Mouse (Mus musculus): ENCODE data around the gene C5ar1. TPM values are rescaled to one million over a fixed set of nuclear protein-coding genes. Genes with fewer than 3 reads are reported as not detected.

The C5ar1 gene
- total RNA-seq, 2 experiments from 2014 or later = 1.3 to 1.7 TPM

DNA sequence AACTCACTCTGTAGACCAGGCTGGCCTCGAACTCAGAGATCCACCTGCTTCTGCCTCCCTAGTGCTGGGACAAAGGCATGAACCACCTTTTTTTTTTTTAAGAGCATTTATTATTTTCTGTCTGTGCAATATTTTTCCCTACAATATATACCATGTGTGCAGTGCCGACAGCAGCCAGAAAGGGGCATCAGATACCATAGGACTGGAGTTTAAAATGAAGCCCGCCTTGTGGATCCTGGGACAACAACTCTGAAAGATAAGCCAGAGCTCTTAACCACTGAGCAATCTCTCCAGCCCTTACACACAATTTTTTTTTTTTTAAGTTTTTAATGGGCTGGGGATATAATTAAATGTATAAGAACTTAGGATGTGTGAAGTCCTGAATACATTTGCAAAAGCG, 35.0 kb upstream of the C5ar1 start:
- intact Hi-C loops (cut with DNase I) = loop anchor here (1.0 kb wide), 2 partner anchors 32 to 79 kb away; no protein-coding TSS in a partner anchor
- Histone ChIP-seq H3K4me3 (no peak overlapping the region), H3K27ac (no peak overlapping the region)
- no peak for TF ChIP-seq CTCF (IDR thresholded peaks at IDR 0.05)
- DNase-seq (ENCODE audit: extremely low spot score in 1 of 2, low spot score in 2 of 2) = no peak

DNA sequence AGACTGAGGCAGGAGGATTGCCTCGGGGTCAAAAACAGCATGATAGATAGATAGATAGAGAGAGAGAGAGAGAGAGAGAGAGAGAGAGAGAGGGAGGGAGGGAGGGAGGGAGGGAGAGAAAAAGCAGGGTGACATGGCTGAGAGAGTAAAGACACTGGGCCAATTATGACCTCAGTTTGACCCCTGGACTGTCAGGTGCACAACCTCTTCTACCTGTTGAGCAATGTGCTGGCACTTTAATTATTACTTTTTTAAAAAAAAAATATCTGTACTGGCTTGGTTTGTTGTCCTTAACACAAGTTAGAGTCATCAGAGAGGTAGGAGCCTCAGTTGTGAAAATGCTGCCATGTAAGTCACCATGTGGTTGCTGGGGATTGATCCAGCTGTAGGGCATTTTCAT, 28.5 kb upstream of the C5ar1 start:
- TF ChIP-seq CTCF (IDR thresholded peaks at IDR 0.05) = no peak
- intact Hi-C loops (cut with DNase I) = no loop called here
- Histone ChIP-seq H3K27ac (no peak overlapping the region), H3K4me3 (no peak overlapping the region)
- DNase-seq (ENCODE audit: extremely low spot score in 1 of 2, low spot score in 2 of 2) = no peak

DNA sequence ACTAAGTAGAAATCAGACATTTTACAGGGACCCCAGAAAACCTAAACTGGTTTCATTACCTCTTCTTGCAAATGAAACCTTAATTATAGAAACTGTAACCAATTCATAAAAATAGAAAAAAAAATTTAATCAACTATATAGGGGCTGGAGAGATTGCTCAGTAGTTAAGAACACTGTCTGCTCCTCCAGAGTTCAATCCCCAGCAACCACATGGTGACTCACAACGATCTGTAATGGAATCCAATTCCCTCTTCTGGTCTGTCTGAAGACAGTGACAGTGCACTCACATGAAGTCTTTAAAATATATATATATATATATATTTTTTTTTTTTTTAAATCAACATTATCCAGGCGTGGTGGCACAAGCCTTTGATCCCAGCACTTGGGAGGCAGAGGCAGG, 27.7 kb upstream of the C5ar1 start:
- peak overlapping the region; percentile 97 for H3K27ac ChIP-seq
- no peak for TF ChIP-seq CTCF (IDR thresholded peaks at IDR 0.05)
- peak overlapping the region; percentile 87 for H3K4me3 ChIP-seq
- no peak for DNase-seq (ENCODE audit: extremely low spot score in 1 of 2, low spot score in 2 of 2)
- intact Hi-C loops (cut with DNase I) = no loop called here

DNA sequence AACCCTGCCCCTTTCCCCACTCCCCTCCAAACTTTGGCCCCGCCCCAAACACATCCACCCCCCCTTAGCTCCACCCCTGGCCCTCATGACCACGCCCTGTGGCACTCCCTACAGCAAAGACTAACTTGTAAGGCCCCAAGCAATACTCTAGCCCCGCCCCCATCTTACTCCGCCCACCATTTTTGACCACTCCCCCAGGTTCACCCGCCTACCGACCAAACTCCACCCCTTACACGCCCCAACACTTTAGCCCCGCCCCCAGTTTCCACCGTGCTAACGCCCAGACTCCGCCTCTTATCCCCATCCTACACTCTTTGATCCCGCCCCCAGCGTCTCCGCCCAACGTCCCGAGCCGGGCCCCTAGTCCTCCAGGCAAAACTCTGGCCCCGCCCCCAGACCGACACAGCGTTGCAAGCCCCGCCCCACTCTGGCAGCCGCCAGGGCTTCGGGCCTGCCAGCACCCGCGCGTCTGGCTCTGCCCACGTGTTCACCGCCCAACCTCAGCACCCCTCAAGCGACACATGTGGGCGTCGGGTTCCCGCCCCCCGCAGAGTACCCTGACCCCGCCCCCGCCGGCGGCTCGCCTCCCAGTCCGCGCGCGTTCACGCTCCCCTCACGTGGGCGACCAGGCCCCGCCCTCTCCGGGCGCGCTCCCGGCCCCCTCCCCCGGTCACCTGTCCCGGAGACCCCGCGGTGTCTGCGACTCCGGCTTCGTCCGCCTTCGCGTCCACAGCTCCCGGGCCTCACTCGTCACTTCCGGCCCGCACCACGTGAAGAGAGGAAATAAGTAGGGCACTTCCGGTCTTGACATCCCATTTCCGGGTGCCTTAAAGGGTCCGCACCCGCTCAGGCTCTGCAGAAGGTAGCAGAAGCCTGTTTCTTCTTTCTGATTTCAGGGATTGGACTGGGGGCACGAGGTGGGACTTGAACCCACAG, 27.0 kb upstream of the C5ar1 start, which contains the start of gene Ccdc9:
TSS of gene Ccdc9 (minus strand) at position 770 of the 936 bp plus-strand sequence.
- no peak for TF ChIP-seq CTCF (IDR thresholded peaks at IDR 0.05)
- DNase-seq (ENCODE audit: extremely low spot score in 1 of 2, low spot score in 2 of 2) = peak; percentile 97 to 99
- peak within 1 kb of the TSS; percentile 87 for H3K4me3 ChIP-seq
- intact Hi-C loops (cut with DNase I) = no loop called here
- H3K27ac ChIP-seq = peak within 1 kb of the TSS; percentile 97

DNA sequence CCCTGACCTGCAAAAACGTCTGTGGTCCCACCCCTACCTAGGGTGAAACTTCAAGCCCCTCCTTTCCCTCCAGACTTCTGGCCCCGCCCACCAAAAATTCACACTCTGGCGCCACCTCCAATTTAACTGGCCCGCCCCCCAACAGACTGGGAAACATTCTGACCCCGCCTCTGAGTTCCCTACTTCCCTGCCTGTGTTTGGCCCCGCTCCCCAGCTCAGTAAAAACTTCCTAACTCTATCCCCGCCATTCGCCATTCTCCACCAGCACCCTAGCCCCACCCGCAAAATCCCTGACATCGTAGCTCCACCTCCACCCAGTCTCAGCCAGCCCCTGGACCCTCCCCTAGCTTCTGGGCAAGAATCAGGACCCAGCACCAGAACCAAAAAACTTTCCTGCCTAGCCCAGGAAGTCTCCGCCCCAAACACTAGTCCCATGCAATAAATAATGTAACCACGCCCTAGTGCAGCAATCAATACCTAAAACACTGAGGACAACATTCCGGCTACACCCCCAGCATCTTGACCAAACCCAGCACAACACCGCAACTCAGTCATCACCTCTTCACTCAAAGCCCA, 26.2 kb upstream of the C5ar1 start:
- peak overlapping the region; percentile 69 for H3K27ac ChIP-seq
- DNase-seq (ENCODE audit: extremely low spot score in 1 of 2, low spot score in 2 of 2) = peak; percentile 39 to 46
- intact Hi-C loops (cut with DNase I) = no loop called here
- peak overlapping the region; percentile 87 for H3K4me3 ChIP-seq
- TF ChIP-seq CTCF (IDR thresholded peaks at IDR 0.05) = no peak; the same call in 1 of the 2 replicates

DNA sequence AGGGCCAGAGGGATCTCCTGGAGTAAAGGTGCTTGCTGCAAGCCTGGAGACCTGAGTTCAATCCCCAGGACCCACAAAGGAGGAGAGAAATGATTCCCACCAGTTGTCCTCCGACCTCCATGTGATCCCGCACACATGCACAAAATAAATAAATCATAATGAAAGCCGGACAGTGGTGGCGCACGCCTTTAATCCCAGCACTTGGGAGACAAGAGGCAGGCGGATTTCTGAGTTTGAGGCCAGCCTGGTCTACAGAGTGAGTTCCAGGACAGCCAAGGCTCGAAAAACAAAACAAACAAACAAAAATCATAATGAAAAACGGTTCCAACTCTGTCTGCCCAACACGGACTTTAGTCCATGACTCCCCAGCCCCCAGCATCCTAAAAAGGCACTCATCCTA, 25.6 kb upstream of the C5ar1 start:
- peak overlapping the region; percentile 87 for H3K4me3 ChIP-seq
- no peak for DNase-seq (ENCODE audit: extremely low spot score in 1 of 2, low spot score in 2 of 2)
- TF ChIP-seq CTCF (IDR thresholded peaks at IDR 0.05) = no peak
- no peak overlapping the region for H3K27ac ChIP-seq
- intact Hi-C loops (cut with DNase I) = no loop called here

DNA sequence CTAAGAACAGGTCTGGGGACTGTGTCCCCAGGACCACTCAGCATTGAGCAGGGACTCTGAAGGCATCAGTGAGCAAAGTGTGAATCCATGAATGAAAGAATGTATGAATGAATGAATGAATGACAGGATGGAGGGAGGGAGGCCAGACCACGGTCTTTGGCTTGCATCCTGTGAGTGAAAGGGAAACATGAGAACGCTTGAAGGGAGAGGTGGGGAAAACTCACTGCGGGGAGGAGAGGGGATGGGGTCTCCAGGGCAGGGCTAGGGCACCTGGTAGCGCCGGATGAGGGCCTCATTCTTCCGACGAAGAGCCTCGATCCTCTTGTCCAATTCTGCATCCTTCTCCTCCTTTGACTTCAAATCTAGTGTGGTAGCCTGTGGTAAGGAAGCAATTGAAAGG, 24.7 kb upstream of the C5ar1 start:
- Histone ChIP-seq H3K4me3 (no peak overlapping the region), H3K27ac (no peak overlapping the region)
- no peak for DNase-seq (ENCODE audit: extremely low spot score in 1 of 2, low spot score in 2 of 2)
- intact Hi-C loops (cut with DNase I) = no loop called here
- no peak for TF ChIP-seq CTCF (IDR thresholded peaks at IDR 0.05)

DNA sequence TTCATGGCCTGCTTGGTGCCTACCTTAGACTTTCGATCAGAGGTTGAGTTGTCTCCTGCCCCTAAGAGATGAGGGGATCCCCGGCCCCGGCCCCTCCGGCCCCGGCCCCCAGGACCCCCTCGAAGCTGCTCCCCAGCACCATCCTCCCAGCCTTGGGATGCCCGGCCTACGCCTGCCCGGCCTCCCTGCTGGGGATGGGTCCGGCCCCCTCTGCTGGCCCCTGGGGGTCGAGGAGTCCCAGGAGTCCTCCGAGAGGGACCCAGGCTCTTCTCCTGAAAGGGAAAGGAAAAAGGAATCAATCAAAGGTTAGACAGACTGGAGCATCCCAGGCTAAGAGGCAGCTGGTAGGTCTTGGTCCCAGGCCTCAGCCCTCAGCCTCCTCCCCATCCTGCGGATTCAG, 23.0 kb upstream of the C5ar1 start:
- intact Hi-C loops (cut with DNase I) = no loop called here

DNA sequence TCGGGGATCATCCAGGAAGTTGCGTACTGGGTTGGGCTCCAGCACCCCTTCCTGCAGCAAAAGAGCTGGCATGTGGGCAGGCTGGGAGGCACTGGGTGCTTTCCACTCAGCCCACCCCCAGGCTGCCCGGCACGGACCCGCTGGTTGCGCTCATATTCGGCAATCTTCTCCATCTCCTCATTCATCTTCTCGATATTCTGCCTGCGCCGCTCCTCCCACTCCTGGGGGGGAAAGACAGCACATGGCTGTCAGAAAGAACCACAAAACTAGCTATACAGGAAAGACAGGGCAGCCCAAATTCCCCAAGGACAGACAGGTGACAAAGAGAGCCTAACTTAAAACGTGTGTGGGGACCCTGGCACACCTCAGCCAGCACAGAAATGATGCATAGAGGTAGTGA, 21.4 kb upstream of the C5ar1 start:
- intact Hi-C loops (cut with DNase I) = no loop called here
- Histone ChIP-seq H3K27ac (no peak overlapping the region), H3K4me3 (no peak overlapping the region)
- no peak for DNase-seq (ENCODE audit: extremely low spot score in 1 of 2, low spot score in 2 of 2)
- no peak for TF ChIP-seq CTCF (IDR thresholded peaks at IDR 0.05)

More for the DNA sequence above, 23.0 kb upstream of the C5ar1 start:
- H3K27ac ChIP-seq = no peak overlapping the region
- H3K4me3 ChIP-seq = no peak overlapping the region
- TF ChIP-seq CTCF (IDR thresholded peaks at IDR 0.05) = no peak
- no peak for DNase-seq (ENCODE audit: extremely low spot score in 1 of 2, low spot score in 2 of 2)

DNA sequence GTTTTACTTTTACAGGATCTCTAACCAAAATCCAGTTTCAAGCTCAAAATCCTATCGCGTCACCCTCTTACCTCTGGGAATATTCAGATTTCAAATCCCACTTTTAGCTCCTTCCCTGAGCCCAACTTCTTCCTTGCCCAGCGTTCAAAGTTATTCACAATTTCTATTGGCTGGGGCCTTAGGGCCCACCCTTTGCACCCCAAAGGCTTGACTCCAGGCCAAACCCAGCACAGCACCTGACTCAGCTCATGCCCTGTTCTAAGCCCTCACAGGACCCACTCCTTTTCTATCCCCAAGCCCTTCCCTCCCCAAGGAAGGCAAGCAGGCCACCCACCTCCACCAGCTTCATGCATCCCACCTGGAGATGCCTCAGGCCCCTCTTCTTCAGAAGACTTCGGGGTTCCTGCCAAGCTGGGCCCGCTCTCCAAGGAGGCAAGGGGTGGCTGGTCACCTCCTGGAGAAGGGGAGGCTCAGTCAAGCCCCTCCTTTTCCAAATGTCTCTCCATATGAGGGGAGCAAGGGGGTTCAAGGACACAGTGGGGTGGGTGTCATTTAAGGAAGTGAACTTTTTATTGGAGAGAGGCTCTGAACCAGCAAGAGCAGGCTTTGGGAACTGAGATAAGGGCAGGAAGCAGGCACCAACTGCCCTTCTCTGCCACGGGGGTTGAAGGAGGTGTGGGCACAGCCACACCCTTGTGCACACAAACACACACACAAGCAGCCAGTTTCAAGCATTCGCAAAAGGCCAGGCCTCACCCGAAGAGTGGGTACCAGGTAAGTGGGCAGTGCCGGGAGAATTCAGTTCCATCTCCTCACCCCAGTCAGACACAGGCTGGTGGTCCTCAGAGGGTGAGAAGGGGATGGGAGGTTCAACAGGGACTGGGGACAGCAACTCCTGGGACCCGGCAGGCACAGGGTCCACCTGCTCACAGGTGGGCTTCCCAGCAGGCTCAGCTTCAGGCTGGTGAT, 15.9 kb upstream of the C5ar1 start:
- Histone ChIP-seq H3K4me3 (no peak overlapping the region), H3K27ac (no peak overlapping the region)
- no peak for DNase-seq (ENCODE audit: extremely low spot score in 1 of 2, low spot score in 2 of 2)
- no peak for TF ChIP-seq CTCF (IDR thresholded peaks at IDR 0.05)
- intact Hi-C loops (cut with DNase I) = no loop called here

DNA sequence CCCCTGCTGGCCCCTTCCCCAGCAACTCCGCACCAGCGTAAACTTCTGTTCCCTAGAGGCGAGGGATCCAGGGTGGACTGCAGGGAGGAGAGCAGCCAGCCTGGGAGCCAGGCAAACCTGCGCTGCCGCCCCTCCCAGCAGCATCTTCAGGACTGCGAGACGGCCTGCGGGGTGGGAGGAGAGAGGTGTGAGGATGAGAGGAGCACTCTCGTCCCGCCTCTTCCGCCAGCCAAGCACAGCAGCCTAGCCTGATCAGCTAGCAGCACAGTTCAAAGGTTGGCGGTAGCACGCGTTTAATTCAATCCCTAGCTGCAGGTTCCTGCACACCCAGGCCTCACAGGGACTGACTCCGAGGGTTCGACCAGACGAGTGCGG, 14.4 kb upstream of the C5ar1 start:
- intact Hi-C loops (cut with DNase I) = no loop called here
- TF ChIP-seq CTCF (IDR thresholded peaks at IDR 0.05) = no peak
- DNase-seq (ENCODE audit: extremely low spot score in 1 of 2, low spot score in 2 of 2) = peak; percentile 62 to 67
- peak overlapping the region; percentile 86 for H3K4me3 ChIP-seq
- H3K27ac ChIP-seq = peak overlapping the region; percentile 67

Measured in left cerebral cortex, adult 2 months (tissue).